Mouse (Mus musculus) thymus, adult 2 months (tissue): ENCODE results near the gene Galnt10.

Experiments used
- CTCF ChIP-seq: fragments of 200-500 bp; IDR thresholded peaks from 2 replicates; pipeline ENCODE4 v1.5.1; 2012; ENCODE audit warnings: mild to moderate bottlenecking, control low read depth, low read length, moderate library complexity, borderline replicate concordance; ENCODE audit not compliant: control insufficient read depth, poor library complexity, insufficient read depth; ENCODE audit errors: extremely low read depth
- POLR2A ChIP-seq: fragments of 200-500 bp; IDR thresholded peaks from 2 replicates; pipeline ENCODE4 v1.6.1; 2012; ENCODE audit warnings: mild to moderate bottlenecking, low read length, control low read depth, moderate library complexity; ENCODE audit not compliant: control insufficient read depth, poor library complexity, insufficient read depth; ENCODE audit errors: extremely low read depth

- TF ChIP-seq CTCF, result no peak
- no peak for TF ChIP-seq POLR2A
Measured at GRCm38 (mm10) chr11:57767171-57767570, 121.9 kb downstream of the Galnt10 start.
